Mouse (Mus musculus): ENCODE results near the gene Fam149b.

Gene Fam149b

GRCm38 (mm10) chr14:20340866-20341265 is 7.1 kb upstream of the Fam149b start:
- peaks cover 71% of the 10 kb centered on the region for H3K36me3 ChIP-seq (ENCODE audit: insufficient read depth, low read length)
- TF ChIP-seq CTCF (conservative IDR thresholded peaks at IDR 0.05; ENCODE audit: low read length) (no peak), NANOG (IDR thresholded peaks at IDR 0.05; ENCODE audit: borderline replicate concordance, low read length) (no peak), POU5F1 (IDR thresholded peaks at IDR 0.05; ENCODE audit: borderline replicate concordance, low read length) (no peak)

GRCm38 (mm10) chr14:20345885-20346284 is 2.1 kb upstream of the Fam149b start:
- peaks cover 15% of the 10 kb centered on the region for H3K9me3 ChIP-seq (ENCODE audit: low read length)
- peaks cover 51% of the 10 kb centered on the region for H3K36me3 ChIP-seq (ENCODE audit: insufficient read depth, low read length)
- TF ChIP-seq CTCF (conservative IDR thresholded peaks at IDR 0.05; ENCODE audit: low read length) (no peak), NANOG (IDR thresholded peaks at IDR 0.05; ENCODE audit: borderline replicate concordance, low read length) (no peak), POU5F1 (IDR thresholded peaks at IDR 0.05; ENCODE audit: borderline replicate concordance, low read length) (no peak)
- H3K4me1 ChIP-seq (replicated peaks; ENCODE audit: low read depth, low read length), result peaks cover 23% of the 10 kb centered on the region
- H3K27me3 ChIP-seq (ENCODE audit: insufficient read depth, low read length), result no peaks in the 10 kb centered on the region
- H3K4me3 ChIP-seq (replicated peaks; ENCODE audit: low read length), result no peak overlapping the region

More at GRCm38 (mm10) chr14:20340866-20341265, 7.1 kb upstream of the Fam149b start:
- no peak overlapping the region for H3K4me3 ChIP-seq (replicated peaks; ENCODE audit: low read length)
- peaks cover 14% of the 10 kb centered on the region for H3K4me1 ChIP-seq (replicated peaks; ENCODE audit: low read depth, low read length)
- peaks cover 15% of the 10 kb centered on the region for H3K9me3 ChIP-seq (ENCODE audit: low read length)
- H3K27me3 ChIP-seq (ENCODE audit: insufficient read depth, low read length), result no peaks in the 10 kb centered on the region

- TF ChIP-seq CTCF (conservative IDR thresholded peaks at IDR 0.05; ENCODE audit: low read length), result no peak
- no peak for TF ChIP-seq POU5F1 (IDR thresholded peaks at IDR 0.05; ENCODE audit: borderline replicate concordance, low read length)
- TF ChIP-seq NANOG (IDR thresholded peaks at IDR 0.05; ENCODE audit: borderline replicate concordance, low read length), result no peak
- Histone ChIP-seq H3K36me3 (ENCODE audit: insufficient read depth, low read length) (peaks cover 46% of the 10 kb centered on the region), H3K27me3 (ENCODE audit: insufficient read depth, low read length) (no peaks in the 10 kb centered on the region), H3K9me3 (ENCODE audit: low read length) (peaks cover 15% of the 10 kb centered on the region), H3K4me3 (replicated peaks; ENCODE audit: low read length) (peak overlapping the region; percentile 96), H3K4me1 (replicated peaks; ENCODE audit: low read depth, low read length) (peaks cover 22% of the 10 kb centered on the region)
Observed at GRCm38 (mm10) chr14:20347441-20347990, 446 bp upstream of the Fam149b start.

- Histone ChIP-seq H3K9me3 (ENCODE audit: low read length) (no peaks in the 10 kb centered on the region), H3K36me3 (ENCODE audit: insufficient read depth, low read length) (peaks cover 81% of the 10 kb centered on the region), H3K4me3 (replicated peaks; ENCODE audit: low read length) (no peak overlapping the region), H3K4me1 (replicated peaks; ENCODE audit: low read depth, low read length) (no peaks in the 10 kb centered on the region), H3K27me3 (ENCODE audit: insufficient read depth, low read length) (no peaks in the 10 kb centered on the region)
- TF ChIP-seq NANOG (IDR thresholded peaks at IDR 0.05; ENCODE audit: borderline replicate concordance, low read length) (no peak), CTCF (conservative IDR thresholded peaks at IDR 0.05; ENCODE audit: low read length) (no peak), POU5F1 (IDR thresholded peaks at IDR 0.05; ENCODE audit: borderline replicate concordance, low read length) (no peak)
Observed at GRCm38 (mm10) chr14:20363230-20363629, 15.3 kb downstream of the Fam149b start.

- peaks cover 5% of the 10 kb centered on the region; the same call in 1 of the 2 replicates for H3K9me3 ChIP-seq (ENCODE audit: low read length)
- H3K36me3 ChIP-seq (ENCODE audit: insufficient read depth, low read length), result peaks cover 43% of the 10 kb centered on the region
- no peak for TF ChIP-seq POU5F1 (IDR thresholded peaks at IDR 0.05; ENCODE audit: borderline replicate concordance, low read length)
- TF ChIP-seq NANOG (IDR thresholded peaks at IDR 0.05; ENCODE audit: borderline replicate concordance, low read length), result no peak
- peak; percentile 55 for TF ChIP-seq CTCF (conservative IDR thresholded peaks at IDR 0.05; ENCODE audit: low read length)
- H3K4me1 ChIP-seq (replicated peaks; ENCODE audit: low read depth, low read length), result peaks cover 8% of the 10 kb centered on the region; the same call in 1 of the 2 replicates
- no peak overlapping the region for H3K4me3 ChIP-seq (replicated peaks; ENCODE audit: low read length)
- H3K27me3 ChIP-seq (ENCODE audit: insufficient read depth, low read length), result no peaks in the 10 kb centered on the region
Observed at GRCm38 (mm10) chr14:20368271-20368670, 20.3 kb downstream of the Fam149b start.

- Histone ChIP-seq H3K4me3 (replicated peaks; ENCODE audit: low read length) (no peak overlapping the region), H3K4me1 (replicated peaks; ENCODE audit: low read depth, low read length) (peaks cover 8% of the 10 kb centered on the region; the same call in 1 of the 2 replicates), H3K9me3 (ENCODE audit: low read length) (peaks cover 24% of the 10 kb centered on the region), H3K36me3 (ENCODE audit: insufficient read depth, low read length) (peaks cover 35% of the 10 kb centered on the region), H3K27me3 (ENCODE audit: insufficient read depth, low read length) (no peaks in the 10 kb centered on the region)
- TF ChIP-seq POU5F1 (IDR thresholded peaks at IDR 0.05; ENCODE audit: borderline replicate concordance, low read length) (no peak), CTCF (conservative IDR thresholded peaks at IDR 0.05; ENCODE audit: low read length) (no peak), NANOG (IDR thresholded peaks at IDR 0.05; ENCODE audit: borderline replicate concordance, low read length) (no peak)
Observed at GRCm38 (mm10) chr14:20370798-20371197, 22.8 kb downstream of the Fam149b start.

- Histone ChIP-seq H3K27me3 (ENCODE audit: insufficient read depth, low read length) (no peaks in the 10 kb centered on the region), H3K4me3 (replicated peaks; ENCODE audit: low read length) (no peak overlapping the region), H3K9me3 (ENCODE audit: low read length) (peaks cover 24% of the 10 kb centered on the region), H3K4me1 (replicated peaks; ENCODE audit: low read depth, low read length) (peaks cover 8% of the 10 kb centered on the region; the same call in 1 of the 2 replicates), H3K36me3 (ENCODE audit: insufficient read depth, low read length) (peaks cover 40% of the 10 kb centered on the region)
- TF ChIP-seq NANOG (IDR thresholded peaks at IDR 0.05; ENCODE audit: borderline replicate concordance, low read length) (no peak), POU5F1 (IDR thresholded peaks at IDR 0.05; ENCODE audit: borderline replicate concordance, low read length) (no peak), CTCF (conservative IDR thresholded peaks at IDR 0.05; ENCODE audit: low read length) (no peak)
Observed at GRCm38 (mm10) chr14:20371854-20372253, 23.9 kb downstream of the Fam149b start.

- peaks cover 48% of the 10 kb centered on the region for H3K36me3 ChIP-seq (ENCODE audit: insufficient read depth, low read length)
- H3K4me3 ChIP-seq (replicated peaks; ENCODE audit: low read length), result no peak overlapping the region
- H3K27me3 ChIP-seq (ENCODE audit: insufficient read depth, low read length), result no peaks in the 10 kb centered on the region
- TF ChIP-seq POU5F1 (IDR thresholded peaks at IDR 0.05; ENCODE audit: borderline replicate concordance, low read length), result no peak
- TF ChIP-seq CTCF (conservative IDR thresholded peaks at IDR 0.05; ENCODE audit: low read length), result no peak
- no peak for TF ChIP-seq NANOG (IDR thresholded peaks at IDR 0.05; ENCODE audit: borderline replicate concordance, low read length)
- peaks cover 5% of the 10 kb centered on the region for H3K4me1 ChIP-seq (replicated peaks; ENCODE audit: low read depth, low read length)
- peaks cover 24% of the 10 kb centered on the region for H3K9me3 ChIP-seq (ENCODE audit: low read length)
Observed at GRCm38 (mm10) chr14:20377112-20377521, 29.2 kb downstream of the Fam149b start.

Data from E14TG2a.4 (cell line).